Comparison of ENCODE assay signal across 10 mouse cellular contexts in genomic region chr6:137098232-137099191, GRCm38 (mm10).
DNase-seq lines count a peak whose midpoint lies in the region; ATAC-seq lines count a peak whose summit lies in the region.
"Had no signal": no experiment of that assay in that cellular context is flagged by ENCODE, and none has a peak within 500 bp of the region (broad histone marks: within the 10 kb centered on the region; RNA-seq: fewer than 3 reads in every experiment).

No protein-coding gene starts in this region.

- H3K36me3 ChIP-seq in forebrain, embryonic 10.5 days (replicated peaks), result no peaks in the 10 kb centered on the region
- no peaks in the 10 kb centered on the region for H3K36me3 ChIP-seq in forebrain, embryonic 11.5 days (ENCODE audit: control insufficient read depth, insufficient read depth, low read length)
- no peaks in the 10 kb centered on the region for H3K36me3 ChIP-seq in embryonic facial prominence, embryonic 10.5 days (replicated peaks)
- H3K36me3 ChIP-seq: heart, embryonic 13.5 days; midbrain, embryonic 12.5 days had no signal

- DNase-seq in forebrain, embryonic 10.5 days (ENCODE audit: extremely low spot score, low spot score), result peak; percentile 20
- no peak for DNase-seq in forebrain, embryonic 11.5 days (ENCODE audit: low spot score)
- peak; percentile 30 for DNase-seq in ovary, postnatal 14 days (ENCODE audit: low spot score)
- no peak for DNase-seq in ovary, adult 18-20 months (ENCODE audit: low spot score)
- DNase-seq in embryonic facial prominence, embryonic 10.5 days (ENCODE audit: low spot score), result peak; percentile 50
- DNase-seq in kidney, postnatal 10 days, result peak; percentile 67

- H3K4me2 ChIP-seq in forebrain, embryonic 11.5 days (ENCODE audit: low read depth, low read length, severe bottlenecking), result no peak overlapping the region
- H3K4me2 ChIP-seq: heart, embryonic 13.5 days; midbrain, embryonic 12.5 days had no signal

- no peak overlapping the region for H3K27ac ChIP-seq in forebrain, embryonic 10.5 days
- H3K27ac ChIP-seq in forebrain, embryonic 11.5 days (ENCODE audit: low read depth, low read length), result no peak overlapping the region
- H3K27ac ChIP-seq in embryonic facial prominence, embryonic 10.5 days (replicated peaks), result peak overlapping the region; percentile 48
- H3K27ac ChIP-seq: heart, embryonic 13.5 days; midbrain, embryonic 12.5 days had no signal

- H3K9me3 ChIP-seq in forebrain, embryonic 10.5 days, result no peaks in the 10 kb centered on the region
- no peaks in the 10 kb centered on the region for H3K9me3 ChIP-seq in forebrain, embryonic 11.5 days (ENCODE audit: control insufficient read depth, low read length)
- no peaks in the 10 kb centered on the region for H3K9me3 ChIP-seq in embryonic facial prominence, embryonic 10.5 days
- H3K9me3 ChIP-seq: heart, embryonic 13.5 days; midbrain, embryonic 12.5 days had no signal

- H3K4me1 ChIP-seq in forebrain, embryonic 10.5 days, result peaks cover 16% of the 10 kb centered on the region
- no peaks in the 10 kb centered on the region for H3K4me1 ChIP-seq in forebrain, embryonic 11.5 days (replicated peaks; ENCODE audit: control insufficient read depth, insufficient read depth, low read length)
- H3K4me1 ChIP-seq in embryonic facial prominence, embryonic 10.5 days, result peaks cover 39% of the 10 kb centered on the region
- H3K4me1 ChIP-seq: midbrain, embryonic 12.5 days had no signal

- no peak overlapping the region for H3K4me3 ChIP-seq in forebrain, embryonic 10.5 days
- H3K4me3 ChIP-seq in forebrain, embryonic 11.5 days (ENCODE audit: low read depth, low read length), result no peak overlapping the region
- no peak overlapping the region for H3K4me3 ChIP-seq in embryonic facial prominence, embryonic 10.5 days
- H3K4me3 ChIP-seq: heart, embryonic 13.5 days; midbrain, embryonic 12.5 days had no signal

- H3K9ac ChIP-seq in forebrain, embryonic 11.5 days (ENCODE audit: low read length), result no peak overlapping the region
- H3K9ac ChIP-seq: heart, embryonic 13.5 days; midbrain, embryonic 12.5 days had no signal

- WGBS in forebrain, embryonic 10.5 days, result 74% methylated on average over 18 of the region's 18 CpGs
- WGBS in forebrain, embryonic 11.5 days, result 71% methylated on average over 18 of the region's 18 CpGs
- WGBS in embryonic facial prominence, embryonic 10.5 days, result 64% methylated on average over 18 of the region's 18 CpGs

- H3K27me3 ChIP-seq in forebrain, embryonic 10.5 days (ENCODE audit: poor library complexity, severe bottlenecking), result no peaks in the 10 kb centered on the region
- no peaks in the 10 kb centered on the region for H3K27me3 ChIP-seq in forebrain, embryonic 11.5 days (ENCODE audit: control insufficient read depth, insufficient read depth, low read length)
- no peaks in the 10 kb centered on the region for H3K27me3 ChIP-seq in embryonic facial prominence, embryonic 10.5 days (replicated peaks; ENCODE audit: low read depth, poor library complexity, severe bottlenecking)
- H3K27me3 ChIP-seq: heart, embryonic 13.5 days; midbrain, embryonic 12.5 days had no signal

- ATAC-seq in forebrain, embryonic 11.5 days (replicated peaks; ENCODE audit: low FRiP score), result no peak
- ATAC-seq in megakaryocyte-erythroid progenitor cell, adult 5-6 weeks (replicated peaks; ENCODE audit: low FRiP score, low TSS enrichment, poor library complexity, severe bottlenecking), result 0 out of 2 replicates have a peak, but pooled peaks have one; percentile 67
- no peak for ATAC-seq in erythroblast, adult 5-6 weeks (replicated peaks; ENCODE audit: low FRiP score, poor library complexity, severe bottlenecking)

Comparison
In these comparisons a context has a peak if more than half of its experiments do, and no peak if none do; other contexts are left out.
1. DNase-seq: peak in forebrain, embryonic 10.5 days (single experiment), ovary, postnatal 14 days (single experiment), embryonic facial prominence, embryonic 10.5 days (single experiment) and kidney, postnatal 10 days (single experiment); none in forebrain, embryonic 11.5 days (single experiment) and ovary, adult 18-20 months (single experiment).